Mouse (Mus musculus) megakaryocyte, embryonic 14.5 days (primary cell): Measurements from ENCODE around the gene Ctdsp2.

Source experiments
- FLI1 ChIP-seq: IDR thresholded peaks from 2 replicates; pipeline ENCODE4 v1.6.1; 2012; ENCODE audit warnings: low read length, inconsistent platforms, mixed read lengths
- GATA1 ChIP-seq: IDR thresholded peaks from 3 replicates; pipeline ENCODE4 v1.6.1; 2012; ENCODE audit warnings: mixed read lengths, low read length, inconsistent platforms, borderline replicate concordance

GRCm38 (mm10) chr10:126963821-126964220 lies 14.7 kb upstream of the Ctdsp2 start:
- TF ChIP-seq GATA1 (no peak), FLI1 (no peak)
